Mouse (Mus musculus) MEL-GATA-1-ER (cell line): ENCODE data around the gene Crebzf.
A peak's percentile ranks its signal among the peaks of the same experiment; 100 is the strongest.

ENCODE experiments used
- DNase-seq: peaks from one replicate; pipeline ENCODE4 v3.0.0-alpha.2; 2012; ENCODE audit warnings: low read depth; ENCODE audit errors: extremely low read depth

Gene Crebzf

DNA sequence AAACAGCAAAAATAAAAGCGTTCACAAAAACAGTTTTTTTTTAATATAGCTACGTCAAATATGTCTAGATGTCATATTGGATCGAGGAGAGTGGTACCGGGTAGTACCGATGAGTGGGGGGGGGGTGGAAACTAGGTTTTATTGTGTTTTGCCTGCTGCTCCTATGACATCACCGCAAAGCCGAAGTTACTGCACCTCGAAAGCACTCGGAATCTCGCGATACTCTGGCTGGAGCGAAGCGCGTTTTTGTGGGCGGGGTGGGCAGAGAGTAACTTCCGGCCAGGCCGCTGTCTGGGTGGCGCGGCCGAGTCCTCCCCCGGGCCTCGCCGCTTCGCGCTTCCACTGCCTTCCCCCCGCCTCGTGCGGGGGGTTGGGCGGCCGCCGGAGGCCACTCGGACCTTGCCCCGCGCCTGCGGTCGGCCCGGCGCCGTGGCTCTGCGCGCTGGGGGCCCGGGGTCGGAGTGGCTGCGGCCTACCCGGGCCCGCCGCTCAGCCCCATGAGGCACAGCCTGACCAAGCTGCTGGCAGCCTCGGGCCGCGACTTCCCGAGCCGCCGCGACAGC, at the start of gene Crebzf:
Gene Crebzf, plus strand, starts transcription at position 212 of the 563 bp plus-strand sequence.
- DNase-seq, result peak; percentile 92

DNA sequence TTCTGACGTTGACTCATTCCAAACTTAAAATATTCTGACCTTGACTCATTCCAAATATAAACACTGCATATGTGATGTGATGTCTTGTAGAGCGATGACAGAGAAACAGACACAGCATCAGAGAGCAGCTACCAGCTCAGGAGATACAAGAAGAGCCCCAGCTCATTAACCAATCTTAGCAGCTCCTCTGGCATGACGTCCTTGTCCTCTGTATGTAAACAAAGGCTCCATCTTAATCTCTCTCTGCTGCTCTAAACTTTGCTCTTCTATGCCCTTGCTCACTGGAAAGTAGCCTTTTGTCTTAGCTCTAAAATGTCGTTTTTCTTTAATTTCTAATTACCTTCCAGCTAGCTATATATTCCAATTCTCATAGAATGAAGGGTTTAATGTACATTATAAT, 47.5 kb upstream of the Crebzf start:
- DNase-seq, result no peak

DNA sequence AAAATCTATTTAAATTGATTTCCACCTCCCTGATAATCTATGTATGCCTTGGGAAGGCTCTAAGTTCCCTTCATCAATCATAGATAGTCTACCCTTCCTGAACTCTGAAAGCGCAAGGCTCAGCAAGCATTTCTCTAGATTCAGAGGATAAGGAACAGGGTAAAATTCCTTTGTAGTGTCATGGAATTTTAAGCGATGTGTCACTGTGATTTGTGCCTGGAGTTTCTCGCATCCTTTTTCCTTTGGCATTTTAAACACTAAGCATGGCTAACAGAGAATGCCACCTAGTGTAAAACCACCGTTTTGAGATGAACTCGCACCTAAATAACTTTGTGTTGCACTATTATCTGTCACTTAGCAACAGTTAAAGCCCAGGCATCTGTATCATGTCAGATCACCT, 46.6 kb upstream of the Crebzf start:
- no peak for DNase-seq

DNA sequence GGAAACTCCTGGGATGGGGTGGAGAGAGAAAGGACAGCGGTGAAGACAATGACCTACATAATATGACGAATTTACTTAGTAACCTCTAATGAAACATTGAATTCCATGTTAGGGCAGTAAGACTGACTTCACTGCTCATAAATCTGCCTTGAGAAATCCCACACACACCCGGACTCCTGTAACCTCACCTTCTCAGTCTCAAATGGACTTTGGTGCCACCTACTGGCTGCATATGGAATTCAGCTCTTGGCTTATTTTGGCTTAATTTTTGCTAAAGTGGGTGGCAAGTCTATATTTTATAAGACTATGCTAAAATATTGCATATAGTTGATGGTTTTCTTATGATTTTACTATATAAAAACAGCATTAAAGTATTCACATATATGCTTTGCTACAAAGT, 32.6 kb upstream of the Crebzf start:
- peak; percentile 13 for DNase-seq

DNA sequence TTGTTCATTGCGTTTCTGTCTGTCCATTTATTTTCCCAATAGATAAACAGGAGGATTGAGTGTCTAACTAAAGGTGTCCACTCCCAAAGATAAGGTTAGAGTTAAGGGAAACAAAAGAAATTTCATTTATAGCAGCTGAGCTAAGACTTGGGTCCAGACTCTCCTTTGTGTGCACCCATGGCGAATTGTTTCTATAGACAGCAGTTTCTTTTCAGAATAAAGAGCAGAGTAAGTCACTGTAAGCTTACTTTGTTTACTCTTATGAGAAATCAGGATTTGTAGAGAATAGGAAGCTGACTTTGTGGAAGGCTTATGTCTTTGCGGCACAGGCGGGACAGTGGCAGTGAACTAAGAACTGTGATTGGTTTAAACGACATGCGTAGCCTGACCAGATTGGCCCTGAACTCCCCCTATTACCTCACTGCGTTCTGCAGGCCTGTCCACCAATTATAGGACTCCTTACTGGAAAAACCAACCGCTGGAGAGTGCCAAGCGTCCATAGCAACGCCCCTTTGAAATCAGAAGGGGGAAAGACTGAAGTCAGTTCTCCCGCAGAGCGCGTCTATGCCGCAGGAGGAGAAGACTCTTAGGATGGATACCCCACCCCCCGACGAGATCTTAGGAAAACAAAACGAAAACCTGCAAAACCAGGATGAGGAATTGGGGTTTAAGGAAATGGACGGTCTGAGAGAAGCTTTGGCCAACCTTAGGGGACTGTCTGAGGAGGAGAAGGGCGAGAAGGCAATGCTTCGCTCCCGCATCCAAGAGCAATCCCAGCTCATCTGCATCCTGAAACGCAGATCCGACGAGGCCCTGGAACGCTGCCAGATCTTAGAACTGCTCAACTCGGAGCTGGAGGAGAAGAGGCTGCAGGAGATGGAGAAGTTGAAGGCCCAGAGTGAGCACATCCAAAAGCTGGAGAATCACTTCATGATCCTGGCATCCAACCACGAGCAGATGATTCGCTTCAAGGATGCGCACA, 16.2 kb upstream of the Crebzf start, which contains the start of gene Ccdc89:
Gene Ccdc89, plus strand, starts transcription at position 558 of the 982 bp plus-strand sequence.
- DNase-seq, result no peak

DNA sequence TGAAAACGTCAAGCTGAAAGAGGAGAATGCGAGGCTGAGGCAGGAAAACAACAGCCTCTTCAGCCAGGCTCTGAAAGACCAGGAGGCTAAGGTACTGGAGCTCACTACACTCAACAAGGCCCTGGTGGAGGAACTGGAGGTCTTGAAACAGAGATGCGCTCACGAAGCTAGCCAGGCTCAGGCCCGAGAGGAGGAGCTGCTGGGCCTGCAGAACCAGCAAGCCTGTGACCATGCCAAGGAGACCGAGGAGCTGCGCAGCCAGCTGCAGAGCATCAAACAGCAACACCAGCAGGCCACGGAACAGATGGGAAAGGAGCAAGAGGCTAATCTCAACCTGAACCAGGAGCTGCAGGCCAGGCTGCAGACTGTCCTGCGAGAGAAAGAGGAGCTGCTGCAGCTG, 15.5 kb upstream of the Crebzf start:
- no peak for DNase-seq

DNA sequence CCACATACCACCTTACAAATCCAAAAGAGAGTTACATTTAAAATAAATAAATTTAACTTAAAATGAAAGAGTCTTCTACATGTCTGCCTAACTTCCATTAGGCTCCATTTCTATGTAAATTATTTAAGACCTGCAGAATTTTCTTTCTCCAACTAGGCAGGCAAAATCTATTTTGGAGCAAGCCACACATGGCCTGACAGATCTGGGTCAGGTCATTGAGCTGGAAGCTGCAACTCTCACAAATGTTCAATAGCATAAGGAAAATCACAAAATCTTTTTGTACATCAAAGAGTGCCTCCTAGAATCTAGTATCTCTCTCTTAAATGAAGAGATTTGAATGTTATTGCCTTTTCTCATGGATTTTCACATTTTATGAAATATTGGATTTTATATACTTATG, 10.3 kb upstream of the Crebzf start:
- DNase-seq, result no peak

DNA sequence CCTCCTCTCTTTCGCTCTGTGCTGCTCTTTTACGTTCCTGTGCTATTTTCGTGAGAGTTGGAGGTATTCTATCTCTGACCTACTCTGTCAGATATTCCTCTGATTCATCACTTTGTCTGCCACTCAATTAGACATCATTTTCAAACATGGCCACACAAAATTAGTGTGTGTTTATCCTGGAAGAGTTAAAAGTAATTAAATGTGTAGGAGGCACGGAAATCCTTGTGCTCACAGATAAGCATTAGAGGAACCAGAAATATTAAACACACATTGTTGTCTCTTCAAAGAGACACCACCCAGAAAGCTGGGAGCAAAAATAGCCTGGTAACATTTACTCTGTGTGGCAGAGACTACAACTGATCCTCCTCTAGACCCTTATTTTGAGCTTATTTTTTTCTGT, 2.5 kb upstream of the Crebzf start:
- no peak for DNase-seq

DNA sequence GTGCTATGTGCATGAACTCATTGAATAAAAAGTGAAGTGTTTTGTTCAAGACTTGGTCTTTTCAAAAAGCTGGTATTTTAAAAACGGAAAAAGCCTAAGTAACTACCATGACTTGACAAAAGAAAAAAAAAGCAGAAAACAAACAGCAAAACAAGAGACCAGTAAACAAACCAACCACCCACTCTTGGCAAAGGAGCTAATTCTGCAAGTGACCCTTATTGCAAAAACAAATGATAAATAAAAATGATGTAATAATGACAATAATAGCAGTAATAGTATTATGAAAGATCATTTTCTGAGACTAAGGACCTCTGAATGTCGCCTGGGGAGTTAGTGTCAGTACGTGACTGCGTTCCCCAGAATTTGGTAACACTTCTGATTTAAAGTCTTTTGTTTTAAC, 459 bp upstream of the Crebzf start:
- DNase-seq, result no peak

DNA sequence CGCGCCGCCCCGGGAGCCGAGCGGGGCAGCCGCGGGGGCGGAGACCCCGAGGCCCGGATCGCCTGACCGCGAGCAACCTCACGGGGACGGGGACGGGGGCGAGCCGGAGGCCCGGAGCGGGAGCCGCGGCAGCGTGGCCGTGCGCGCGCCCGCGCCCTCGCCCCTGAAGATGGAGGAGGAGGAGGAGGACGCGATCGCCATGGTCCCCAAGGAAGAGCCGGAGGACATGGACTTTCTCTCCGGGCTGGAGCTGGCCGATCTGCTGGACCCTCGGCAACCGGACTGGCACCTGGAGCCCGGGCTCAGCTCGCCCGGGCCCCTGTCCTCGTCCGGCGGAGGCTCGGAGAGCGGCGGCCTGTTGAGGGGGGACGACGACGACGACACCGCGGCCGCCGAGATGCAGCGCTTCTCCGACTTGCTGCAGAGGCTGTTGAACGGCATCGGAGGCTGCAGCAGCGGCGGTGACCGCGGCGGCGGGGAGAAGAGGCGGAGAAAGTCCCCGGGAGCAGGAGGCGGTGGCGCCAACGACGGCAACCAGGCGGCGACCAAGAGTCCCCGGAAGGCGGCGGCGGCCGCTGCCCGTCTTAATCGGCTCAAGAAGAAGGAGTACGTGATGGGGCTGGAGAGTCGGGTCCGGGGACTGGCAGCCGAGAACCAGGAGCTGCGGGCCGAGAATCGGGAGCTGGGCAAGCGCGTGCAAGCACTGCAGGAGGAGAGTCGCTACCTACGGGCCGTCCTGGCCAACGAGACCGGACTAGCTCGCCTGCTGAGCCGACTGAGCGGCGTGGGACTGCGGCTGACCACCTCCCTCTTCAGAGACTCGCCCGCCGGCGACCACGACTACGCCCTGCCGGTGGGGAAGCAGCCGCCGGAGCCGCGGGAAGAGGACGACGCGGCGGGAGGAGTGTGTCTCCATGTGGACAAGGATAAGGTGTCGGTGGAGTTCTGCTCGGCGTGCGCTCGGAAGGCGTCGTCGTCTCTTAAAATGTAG, 867 bp downstream of the Crebzf start:
- no peak for DNase-seq

DNA sequence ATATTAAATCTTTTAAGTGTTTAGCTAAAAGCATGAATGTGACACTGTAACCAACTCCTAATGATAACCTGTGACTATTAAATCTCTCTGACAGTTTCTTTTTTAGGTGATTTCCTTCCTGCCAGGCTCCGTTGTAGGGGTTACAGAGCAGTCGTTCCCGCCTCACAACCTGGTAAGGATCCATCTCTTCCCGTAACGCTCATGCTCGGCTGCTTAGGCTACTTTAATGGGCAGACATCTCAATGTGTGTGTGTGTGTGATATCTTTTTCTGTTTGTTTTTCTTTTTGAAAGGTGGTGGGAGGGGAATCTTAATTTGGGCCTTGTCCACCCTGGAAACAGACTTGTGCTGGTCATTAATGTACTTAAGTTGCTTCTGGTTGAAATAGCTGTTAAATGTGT, 1.7 kb downstream of the Crebzf start:
- DNase-seq, result no peak

DNA sequence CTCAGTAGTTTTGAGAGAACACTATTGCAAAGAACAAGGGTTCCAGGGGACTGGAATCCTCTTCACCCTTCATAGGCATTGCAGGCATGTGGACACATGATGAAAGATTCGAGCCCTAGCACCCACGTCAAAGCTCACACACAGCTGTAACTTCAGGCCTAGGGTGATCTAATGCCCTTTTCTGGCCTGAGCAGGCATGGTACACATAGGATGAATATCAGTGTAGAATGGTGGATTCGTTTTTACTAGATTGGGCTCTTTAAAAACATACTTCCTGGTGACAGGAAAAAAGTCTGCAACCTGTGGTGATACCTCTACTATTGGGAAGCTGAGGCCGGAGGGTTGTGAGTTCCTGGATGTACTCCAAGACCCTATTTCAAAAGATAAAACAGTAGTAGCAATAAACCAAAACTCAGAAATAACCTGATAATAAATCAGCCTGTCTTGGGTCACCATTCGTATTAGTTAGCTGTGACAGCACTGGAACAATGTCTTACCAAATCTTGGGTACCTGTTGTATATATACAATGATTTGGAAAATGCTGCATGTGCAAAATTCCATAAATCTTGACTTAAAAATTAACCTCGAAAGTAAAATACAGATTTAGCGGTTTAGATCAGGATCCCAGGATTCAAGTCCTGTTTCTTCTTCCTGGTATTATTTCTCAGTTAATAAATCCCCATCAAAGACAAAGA, 13.8 kb downstream of the Crebzf start:
- no peak for DNase-seq

DNA sequence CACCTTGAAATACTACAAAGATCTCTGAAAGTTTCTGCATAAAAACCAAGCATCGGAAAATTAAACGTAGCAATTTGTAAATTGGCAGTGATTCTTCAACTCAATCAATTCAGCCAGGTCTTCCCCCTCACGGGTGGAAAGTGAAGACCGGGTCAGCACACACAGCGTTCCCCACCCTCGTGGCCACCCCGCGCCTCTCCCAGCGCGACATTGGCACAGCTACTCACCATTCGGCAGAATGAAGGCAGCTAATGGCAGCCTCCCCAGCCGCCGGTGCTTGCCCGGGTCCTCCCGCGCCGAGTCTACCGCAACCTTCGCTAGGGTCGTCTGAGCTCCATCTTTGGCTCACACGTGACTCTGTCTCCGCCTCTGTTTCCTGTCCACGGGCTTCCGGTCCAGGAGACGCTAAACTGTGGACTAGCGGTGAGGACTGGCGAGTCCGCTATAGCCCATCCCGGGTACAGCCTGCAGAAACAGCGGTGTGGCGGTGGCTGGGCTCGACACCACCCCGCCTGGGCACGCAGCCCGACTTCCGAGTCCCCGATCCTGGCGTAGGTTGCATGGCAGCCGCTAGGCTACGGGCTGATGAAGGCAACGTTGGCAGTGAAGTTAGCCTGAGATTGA, 14.4 kb downstream of the Crebzf start, which contains the start of gene Tmem126a:
Gene Tmem126a, minus strand, starts transcription at position 385 of the 624 bp plus-strand sequence.
- peak; percentile 73 for DNase-seq

DNA sequence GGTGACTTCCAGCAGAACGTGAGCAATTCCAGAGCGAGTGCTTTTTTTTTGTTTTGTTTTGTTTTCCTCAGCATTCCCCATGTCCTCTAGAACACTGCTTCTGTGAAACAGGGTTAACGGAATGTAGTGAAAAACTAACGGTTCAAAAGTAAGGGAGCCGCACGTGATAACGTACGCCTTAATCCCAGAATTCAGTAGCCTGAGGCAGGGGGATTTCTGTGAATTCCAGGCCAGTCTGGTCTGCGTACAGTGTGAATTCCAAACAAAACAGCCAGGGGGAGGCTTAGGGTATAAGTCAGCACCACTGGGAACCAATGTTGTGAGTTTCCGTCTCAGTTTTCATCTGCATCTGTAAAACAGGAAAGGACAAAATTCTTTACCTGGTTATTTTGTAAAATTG, 15.0 kb downstream of the Crebzf start:
- DNase-seq, result no peak

DNA sequence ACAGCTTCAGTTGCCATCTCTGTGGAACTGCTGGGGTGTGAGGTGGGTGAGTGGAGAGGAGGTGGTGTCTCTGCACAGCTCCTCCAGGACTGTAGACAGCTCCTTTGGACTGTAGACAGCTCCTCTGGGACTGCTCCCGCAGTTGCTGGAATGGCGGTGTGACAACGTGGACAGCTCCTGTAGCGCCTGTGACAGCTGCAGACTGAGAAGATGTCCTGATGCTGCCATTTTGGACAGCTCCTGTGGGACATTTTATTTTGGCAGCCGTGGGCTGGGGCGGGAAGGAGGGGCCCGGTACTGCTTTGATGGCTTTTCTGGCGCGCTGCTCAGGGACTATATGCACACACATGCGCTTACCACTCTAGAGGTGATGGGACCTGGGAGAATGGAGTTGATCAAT, 17.8 kb downstream of the Crebzf start:
- no peak for DNase-seq

DNA sequence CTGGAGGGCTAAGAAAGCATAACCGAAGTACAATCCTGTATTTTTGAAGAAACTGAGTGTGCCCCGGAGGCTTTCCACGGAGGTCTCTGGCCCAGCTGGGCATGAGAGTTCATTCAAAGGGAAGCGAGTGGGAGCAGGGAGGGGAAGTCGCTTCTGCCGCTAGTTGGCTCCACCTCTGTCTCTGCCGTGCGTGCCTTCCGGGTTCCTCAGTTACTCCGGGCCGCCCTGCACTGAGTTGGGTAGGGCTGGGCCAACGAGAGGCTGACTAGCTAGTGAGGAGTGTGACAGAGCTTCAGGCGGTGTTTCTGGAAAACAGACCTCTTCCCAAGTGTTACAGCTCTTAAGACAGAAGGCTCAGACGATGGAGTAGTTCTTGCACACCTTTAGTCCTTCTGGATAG, 18.4 kb downstream of the Crebzf start:
- no peak for DNase-seq

DNA sequence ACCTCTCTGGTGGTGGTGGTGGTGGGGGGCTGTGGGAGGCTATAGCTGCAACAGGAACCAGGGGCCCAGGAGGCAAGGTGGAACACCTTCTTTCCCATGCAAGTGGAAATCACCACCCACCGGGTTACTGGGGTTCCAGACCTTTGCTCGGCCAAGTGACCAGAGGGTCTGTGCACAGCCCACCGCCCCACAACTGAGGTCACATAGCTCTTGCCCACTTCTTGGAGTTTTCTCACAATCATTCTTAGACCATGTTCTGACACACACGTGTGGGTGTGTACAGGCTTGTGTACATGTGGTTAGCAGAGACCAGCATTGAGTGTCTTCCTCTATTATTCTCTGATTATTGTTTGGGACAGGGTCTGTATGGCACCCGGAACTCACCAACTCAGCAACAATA, 18.9 kb downstream of the Crebzf start:
- DNase-seq, result no peak

DNA sequence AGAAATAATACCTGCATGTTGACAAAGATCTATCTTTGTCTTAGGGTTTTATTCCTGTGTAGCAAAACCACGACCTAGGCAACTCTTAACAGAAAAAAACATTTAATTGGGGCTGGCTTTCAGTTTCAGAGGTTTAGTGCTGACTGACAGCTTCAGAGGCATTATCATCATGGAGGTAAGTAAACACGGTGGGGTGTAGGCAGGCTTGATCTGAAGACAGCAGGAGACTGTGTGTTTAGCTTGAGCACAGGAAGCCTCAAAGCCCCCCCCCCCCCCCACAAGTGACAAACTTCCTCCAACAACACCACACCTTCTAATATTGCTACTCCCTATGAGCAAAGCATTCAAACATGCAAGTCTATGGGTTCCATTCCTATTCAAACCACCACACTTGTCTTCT, 31.0 kb downstream of the Crebzf start:
- DNase-seq, result no peak

DNA sequence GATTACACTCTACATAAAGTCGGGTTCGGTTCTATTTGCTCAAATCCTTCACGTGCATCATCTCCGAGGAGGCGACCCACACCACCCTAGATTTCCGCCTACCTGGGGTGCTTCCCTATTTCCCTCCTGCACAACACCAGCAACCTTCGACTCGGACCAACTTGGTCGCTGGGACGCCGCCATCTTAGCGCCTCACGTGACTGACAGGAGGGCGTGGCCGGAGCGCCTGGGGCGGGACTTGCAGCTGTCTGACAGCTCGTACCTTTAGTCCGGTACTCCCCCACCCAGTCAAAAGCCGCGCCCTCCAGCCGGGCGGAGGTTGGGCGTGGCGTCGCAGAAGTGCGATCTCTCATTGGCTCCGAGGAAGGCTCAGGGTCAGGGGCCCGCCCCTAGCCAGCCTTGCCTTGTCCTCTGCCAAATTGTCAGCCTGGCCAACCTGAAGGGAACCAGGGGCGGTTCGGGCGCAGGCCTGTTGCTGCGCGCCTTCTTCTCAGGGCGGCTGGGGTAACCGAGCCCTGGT, 33.3 kb downstream of the Crebzf start, which contains the start of gene Tmem126b:
Gene Tmem126b, minus strand, starts transcription at position 209 of the 520 bp plus-strand sequence.
- DNase-seq, result peak; percentile 91
